Mouse (Mus musculus) thymus, adult 2 months (tissue): ENCODE measurements at regions not wholly inside any gene's neighbourhood (a gene's known extent, or its start where the extent isn't known, plus 50 kb on each side); places are given as distances from the start of the nearest gene placed in this dataset.

Source experiments
- DNase-seq: peaks from one replicate; pipeline ENCODE4 v3.0.0; 2021
- H3K27ac ChIP-seq: fragments of 200-500 bp; 2 replicates; pipeline ENCODE4 v1.5.1; 2012; ENCODE audit warnings: low read length, control low read depth; ENCODE audit not compliant: control insufficient read depth, insufficient read depth
- H3K27me3 ChIP-seq: fragments of 200-500 bp; 2 replicates; pipeline ENCODE4 v1.6.1; 2012; ENCODE audit warnings: mild to moderate bottlenecking, low read length, moderate library complexity, mixed read lengths; ENCODE audit not compliant: control insufficient read depth, insufficient read depth
- H3K36me3 ChIP-seq: fragments of 200-500 bp; 2 replicates; pipeline ENCODE4 v1.6.1; 2012; ENCODE audit warnings: mild to moderate bottlenecking, low read length, moderate library complexity; ENCODE audit not compliant: control insufficient read depth, insufficient read depth
- H3K4me1 ChIP-seq: fragments of 200-500 bp; replicated peaks from 2 replicates; pipeline ENCODE4 v1.6.1; 2012; ENCODE audit warnings: low read length; ENCODE audit not compliant: control insufficient read depth, insufficient read depth
- H3K4me3 ChIP-seq: fragments of 200-500 bp; 2 replicates; pipeline ENCODE4 v1.5.1; 2012; ENCODE audit warnings: mild to moderate bottlenecking, low read length, control low read depth, moderate library complexity; ENCODE audit not compliant: control insufficient read depth, insufficient read depth
- CTCF ChIP-seq: fragments of 200-500 bp; IDR thresholded peaks from 2 replicates; pipeline ENCODE4 v1.5.1; 2012; ENCODE audit warnings: mild to moderate bottlenecking, control low read depth, low read length, moderate library complexity, borderline replicate concordance; ENCODE audit not compliant: control insufficient read depth, poor library complexity, insufficient read depth; ENCODE audit errors: extremely low read depth
- POLR2A ChIP-seq: fragments of 200-500 bp; IDR thresholded peaks from 2 replicates; pipeline ENCODE4 v1.6.1; 2012; ENCODE audit warnings: mild to moderate bottlenecking, low read length, control low read depth, moderate library complexity; ENCODE audit not compliant: control insufficient read depth, poor library complexity, insufficient read depth; ENCODE audit errors: extremely low read depth
- WGBS: fragments of 180-500 bp; shearing (Covaris S2); methylation state at CpG from one replicate; pipeline ENCODE4 v1.1.7; 2018; 5-methylcytosine and 5-hydroxymethylcytosine counted together

- TF ChIP-seq CTCF (no peak), POLR2A (no peak)
- DNase-seq: no peak
- H3K27me3 ChIP-seq: no peaks in the 10 kb centered on the region
- H3K27ac ChIP-seq: no peak overlapping the region
- no peaks in the 10 kb centered on the region for H3K4me1 ChIP-seq
- no peaks in the 10 kb centered on the region for H3K36me3 ChIP-seq
- 93% methylated on average over 4 of the region's 4 CpGs for WGBS
- no peak overlapping the region for H3K4me3 ChIP-seq
Measured at GRCm38 (mm10) chr13:117508746-117509145, 93.4 kb upstream of the Hcn1 start.

DNA sequence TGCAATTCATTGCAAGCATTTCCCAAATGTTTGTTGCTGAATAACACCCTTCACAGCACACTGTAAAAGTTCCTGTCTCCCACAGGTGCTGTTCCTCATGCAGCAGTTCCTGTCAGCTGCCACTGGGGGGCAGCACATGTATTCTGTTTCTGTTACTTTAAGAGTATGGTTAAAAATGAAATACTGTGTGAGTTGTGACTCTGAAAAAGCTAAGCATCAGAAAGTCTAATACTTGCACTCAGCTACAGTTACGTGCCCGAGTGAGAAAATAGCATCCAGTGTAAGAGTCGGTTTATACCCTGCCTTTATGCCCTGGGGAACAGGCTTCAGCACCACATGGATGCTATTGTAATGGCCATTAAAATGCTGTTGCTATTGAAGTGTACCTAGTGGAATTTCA lies 52.0 kb upstream of the Hcn1 start:
- peak; percentile 6 for DNase-seq
- TF ChIP-seq POLR2A: no peak
- TF ChIP-seq CTCF: no peak
- no peaks in the 10 kb centered on the region for H3K4me1 ChIP-seq
- H3K4me3 ChIP-seq: no peak overlapping the region
- H3K27ac ChIP-seq: no peak overlapping the region
- H3K36me3 ChIP-seq: no peaks in the 10 kb centered on the region
- 39% methylated on average over 3 of the region's 3 CpGs for WGBS
- no peaks in the 10 kb centered on the region for H3K27me3 ChIP-seq
